Mouse (Mus musculus): ENCODE results near the gene Lsm11. TPM values are rescaled to one million over a fixed set of nuclear protein-coding genes. Genes with fewer than 3 reads are reported as not detected.

The Lsm11 gene
- polyA plus RNA-seq, 1 experiment from 2014 or later: 10.3 TPM

DNA sequence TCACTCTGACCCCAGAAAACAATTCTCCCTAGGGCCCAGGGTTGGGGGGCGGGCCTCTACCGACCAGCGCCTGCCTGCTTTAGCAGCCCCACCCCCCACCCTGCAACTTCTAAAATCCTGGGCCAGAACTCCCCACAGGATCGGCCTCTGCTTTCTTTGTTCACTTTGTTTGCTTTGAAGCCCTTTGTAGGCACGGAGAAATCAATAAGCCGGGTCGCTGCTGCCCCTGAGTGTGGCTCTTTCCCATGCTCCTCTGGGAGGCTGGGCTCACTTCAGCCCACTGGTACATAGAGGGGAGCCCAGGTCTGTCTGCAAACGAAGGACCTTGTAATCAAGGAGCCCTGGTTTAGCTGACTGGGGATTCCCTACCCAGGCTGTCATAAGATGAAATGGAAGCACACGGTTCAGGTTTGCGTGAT lies 23.2 kb downstream of the Lsm11 start:
- 18% methylated on average over 10 of the region's 10 CpGs for WGBS (ENCODE audit: insufficient replicate concordance)
- peak overlapping the region; percentile 46 for H3K4me2 ChIP-seq
- ATAC-seq (replicated peaks; ENCODE audit: insufficient number of reproducible peaks, low FRiP score, low TSS enrichment): no peak

DNA sequence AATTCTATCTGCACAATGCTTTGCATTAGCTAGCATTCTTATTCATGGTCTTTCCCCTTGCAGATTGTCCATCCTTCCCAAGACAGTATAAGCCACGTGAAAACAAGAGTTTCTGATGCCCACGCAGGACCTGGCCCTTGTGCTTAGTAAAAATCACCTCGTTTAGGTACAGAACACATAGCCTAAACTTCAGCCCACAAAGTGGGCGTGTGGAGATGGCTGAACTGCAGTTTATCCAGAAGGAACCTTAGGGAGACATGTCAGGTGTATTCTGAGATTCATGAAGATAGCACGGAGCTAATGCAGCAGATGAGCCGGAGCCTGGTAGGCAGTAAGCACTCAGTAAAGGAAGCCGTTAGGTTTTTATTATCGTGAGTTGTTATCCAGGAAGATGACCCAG lies 23.7 kb downstream of the Lsm11 start:
- H3K4me1 ChIP-seq (ENCODE audit: control insufficient read depth, insufficient read depth, low read length): peaks cover 4% of the 10 kb centered on the region; the same call in 1 of the 2 replicates
- 59% methylated on average over 8 of the region's 8 CpGs for WGBS (ENCODE audit: insufficient replicate concordance)
- no peak for ATAC-seq (replicated peaks; ENCODE audit: insufficient number of reproducible peaks, low FRiP score, low TSS enrichment)
- H3K36me3 ChIP-seq (ENCODE audit: control insufficient read depth, insufficient read depth, low read length): no peaks in the 10 kb centered on the region
- no peaks in the 10 kb centered on the region for H3K27me3 ChIP-seq (ENCODE audit: control insufficient read depth, insufficient read depth, low read length)
- peak overlapping the region; percentile 46 for H3K4me2 ChIP-seq
- no peak overlapping the region for H3K9ac ChIP-seq (ENCODE audit: low read depth, low read length)
- H3K27ac ChIP-seq (ENCODE audit: low read depth, low read length): no peak overlapping the region
- H3K4me3 ChIP-seq (ENCODE audit: low read depth, low read length): no peak overlapping the region
- no peaks in the 10 kb centered on the region for H3K9me3 ChIP-seq (replicated peaks; ENCODE audit: control insufficient read depth, low read length)

More for the DNA sequence above, 23.2 kb downstream of the Lsm11 start:
- no peaks in the 10 kb centered on the region for H3K9me3 ChIP-seq (replicated peaks; ENCODE audit: control insufficient read depth, low read length)
- H3K9ac ChIP-seq (ENCODE audit: low read depth, low read length): 0 out of 2 replicates have a peak overlapping the region, but pooled peaks have one; percentile 47
- H3K36me3 ChIP-seq (ENCODE audit: control insufficient read depth, insufficient read depth, low read length): no peaks in the 10 kb centered on the region
- H3K4me3 ChIP-seq (ENCODE audit: low read depth, low read length): no peak overlapping the region
- H3K27ac ChIP-seq (ENCODE audit: low read depth, low read length): no peak overlapping the region
- H3K27me3 ChIP-seq (ENCODE audit: control insufficient read depth, insufficient read depth, low read length): no peaks in the 10 kb centered on the region
- peaks cover 4% of the 10 kb centered on the region; the same call in 1 of the 2 replicates for H3K4me1 ChIP-seq (ENCODE audit: control insufficient read depth, insufficient read depth, low read length)

DNA sequence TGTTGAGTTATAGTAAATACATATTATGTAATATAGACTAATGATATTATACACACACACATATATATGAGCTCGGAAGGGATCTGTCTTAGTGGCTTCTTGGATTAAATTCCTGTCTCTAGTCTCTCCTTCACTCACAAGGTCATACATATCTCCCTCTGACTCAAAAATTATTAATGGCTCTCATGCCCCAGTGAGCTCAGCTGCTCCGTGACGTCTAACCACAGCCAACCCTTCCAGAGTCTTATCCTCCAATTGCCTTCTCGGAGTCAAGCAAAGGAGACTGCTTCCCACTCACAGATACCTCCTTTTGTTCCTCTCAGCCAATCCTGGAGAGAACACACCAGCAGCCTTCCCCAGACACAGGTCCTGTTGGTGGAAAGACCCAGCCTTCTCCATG lies 25.9 kb downstream of the Lsm11 start:
- no peak overlapping the region for H3K4me2 ChIP-seq
- H3K4me1 ChIP-seq (ENCODE audit: control insufficient read depth, insufficient read depth, low read length): peaks cover 4% of the 10 kb centered on the region; the same call in 1 of the 2 replicates
- no peak overlapping the region for H3K9ac ChIP-seq (ENCODE audit: low read depth, low read length)
- WGBS (ENCODE audit: insufficient replicate concordance): 76% methylated on average over 4 of the region's 4 CpGs
- no peaks in the 10 kb centered on the region for H3K27me3 ChIP-seq (ENCODE audit: control insufficient read depth, insufficient read depth, low read length)
- H3K27ac ChIP-seq (ENCODE audit: low read depth, low read length): no peak overlapping the region
- H3K4me3 ChIP-seq (ENCODE audit: low read depth, low read length): no peak overlapping the region
- ATAC-seq (replicated peaks; ENCODE audit: insufficient number of reproducible peaks, low FRiP score, low TSS enrichment): no peak
- no peaks in the 10 kb centered on the region for H3K9me3 ChIP-seq (replicated peaks; ENCODE audit: control insufficient read depth, low read length)
- no peaks in the 10 kb centered on the region for H3K36me3 ChIP-seq (ENCODE audit: control insufficient read depth, insufficient read depth, low read length)

DNA sequence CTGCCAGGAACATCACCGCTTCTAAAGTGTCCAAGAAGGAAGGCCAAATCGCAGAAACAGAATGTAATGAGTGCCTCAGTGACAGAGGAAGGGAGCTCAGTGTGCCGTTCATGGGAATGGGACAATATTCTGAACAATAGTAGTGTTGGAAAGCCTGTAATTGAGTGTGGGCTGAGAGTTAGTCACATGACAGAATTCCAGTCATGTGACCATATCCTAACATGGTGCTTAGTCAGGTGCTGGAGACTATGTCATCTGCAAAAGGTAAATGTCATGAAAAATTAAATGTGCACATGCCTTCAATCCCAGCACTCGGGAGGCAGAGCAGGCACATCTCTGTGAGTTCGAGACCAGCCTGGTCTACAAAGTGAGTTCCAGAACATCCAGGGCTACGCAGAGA lies 26.7 kb downstream of the Lsm11 start:
- H3K4me2 ChIP-seq: no peak overlapping the region
- 87% methylated on average over 6 of the region's 6 CpGs for WGBS (ENCODE audit: insufficient replicate concordance)
- H3K27me3 ChIP-seq (ENCODE audit: control insufficient read depth, insufficient read depth, low read length): no peaks in the 10 kb centered on the region
- H3K9ac ChIP-seq (ENCODE audit: low read depth, low read length): no peak overlapping the region
- ATAC-seq (replicated peaks; ENCODE audit: insufficient number of reproducible peaks, low FRiP score, low TSS enrichment): no peak
- peaks cover 4% of the 10 kb centered on the region; the same call in 1 of the 2 replicates for H3K4me1 ChIP-seq (ENCODE audit: control insufficient read depth, insufficient read depth, low read length)
- no peaks in the 10 kb centered on the region for H3K36me3 ChIP-seq (ENCODE audit: control insufficient read depth, insufficient read depth, low read length)
- H3K9me3 ChIP-seq (replicated peaks; ENCODE audit: control insufficient read depth, low read length): no peaks in the 10 kb centered on the region
- no peak overlapping the region for H3K4me3 ChIP-seq (ENCODE audit: low read depth, low read length)
- no peak overlapping the region for H3K27ac ChIP-seq (ENCODE audit: low read depth, low read length)

DNA sequence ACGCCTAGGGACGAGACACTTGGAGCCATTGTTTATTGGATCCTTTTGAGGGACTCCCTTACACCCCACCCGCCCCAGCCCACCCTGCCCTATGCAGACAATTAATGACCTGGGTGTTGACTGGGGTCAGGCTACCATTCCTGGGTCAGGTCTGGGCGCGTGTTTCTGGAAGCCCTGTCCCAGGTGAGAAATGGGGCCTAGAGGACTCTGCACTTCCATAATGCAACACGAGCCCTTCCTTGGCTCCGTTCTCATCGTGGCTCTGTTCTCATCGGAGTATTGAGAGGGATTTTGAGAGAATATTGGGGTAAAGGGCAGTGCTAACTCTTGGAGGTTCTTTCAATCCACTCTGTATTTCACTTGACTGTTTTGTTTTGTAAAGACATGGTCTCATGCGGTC lies 28.5 kb downstream of the Lsm11 start:
- H3K9ac ChIP-seq (ENCODE audit: low read depth, low read length): no peak overlapping the region
- H3K4me3 ChIP-seq (ENCODE audit: low read depth, low read length): no peak overlapping the region
- H3K36me3 ChIP-seq (ENCODE audit: control insufficient read depth, insufficient read depth, low read length): peaks cover 6% of the 10 kb centered on the region
- 84% methylated on average over 10 of the region's 10 CpGs for WGBS (ENCODE audit: insufficient replicate concordance)
- peaks cover 1% of the 10 kb centered on the region; the same call in 1 of the 2 replicates for H3K4me1 ChIP-seq (ENCODE audit: control insufficient read depth, insufficient read depth, low read length)
- H3K9me3 ChIP-seq (replicated peaks; ENCODE audit: control insufficient read depth, low read length): no peaks in the 10 kb centered on the region
- H3K4me2 ChIP-seq: no peak overlapping the region
- no peaks in the 10 kb centered on the region for H3K27me3 ChIP-seq (ENCODE audit: control insufficient read depth, insufficient read depth, low read length)
- ATAC-seq (replicated peaks; ENCODE audit: insufficient number of reproducible peaks, low FRiP score, low TSS enrichment): no peak
- H3K27ac ChIP-seq (ENCODE audit: low read depth, low read length): no peak overlapping the region

DNA sequence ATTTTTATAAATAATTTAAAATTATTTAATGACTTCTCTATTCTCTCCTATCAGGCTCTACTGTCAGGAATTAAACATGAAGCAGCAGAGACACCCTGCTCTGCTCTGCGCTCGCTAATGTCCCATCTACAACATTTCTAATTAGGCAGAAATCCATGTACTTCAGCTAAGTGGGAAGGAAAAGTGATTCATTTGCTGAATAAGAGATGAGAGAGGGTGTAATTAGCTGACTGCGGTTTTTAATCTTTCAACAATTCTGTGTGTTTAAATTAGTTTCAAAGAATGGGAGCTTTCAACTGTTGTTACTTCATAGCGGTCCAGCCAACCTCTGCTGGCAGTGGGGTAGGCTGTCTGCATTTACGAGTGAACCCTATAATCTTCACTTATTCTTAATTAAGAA lies 34.0 kb downstream of the Lsm11 start:
- Histone ChIP-seq H3K36me3 (ENCODE audit: control insufficient read depth, insufficient read depth, low read length) (peaks cover 26% of the 10 kb centered on the region), H3K9me3 (replicated peaks; ENCODE audit: control insufficient read depth, low read length) (no peaks in the 10 kb centered on the region), H3K27me3 (ENCODE audit: control insufficient read depth, insufficient read depth, low read length) (no peaks in the 10 kb centered on the region), H3K4me3 (ENCODE audit: low read depth, low read length) (no peak overlapping the region), H3K4me2 (no peak overlapping the region), H3K4me1 (ENCODE audit: control insufficient read depth, insufficient read depth, low read length) (no peaks in the 10 kb centered on the region), H3K27ac (ENCODE audit: low read depth, low read length) (no peak overlapping the region), H3K9ac (ENCODE audit: low read depth, low read length) (no peak overlapping the region)
- 96% methylated on average over 5 of the region's 5 CpGs for WGBS (ENCODE audit: insufficient replicate concordance)
- ATAC-seq (replicated peaks; ENCODE audit: insufficient number of reproducible peaks, low FRiP score, low TSS enrichment): no peak

DNA sequence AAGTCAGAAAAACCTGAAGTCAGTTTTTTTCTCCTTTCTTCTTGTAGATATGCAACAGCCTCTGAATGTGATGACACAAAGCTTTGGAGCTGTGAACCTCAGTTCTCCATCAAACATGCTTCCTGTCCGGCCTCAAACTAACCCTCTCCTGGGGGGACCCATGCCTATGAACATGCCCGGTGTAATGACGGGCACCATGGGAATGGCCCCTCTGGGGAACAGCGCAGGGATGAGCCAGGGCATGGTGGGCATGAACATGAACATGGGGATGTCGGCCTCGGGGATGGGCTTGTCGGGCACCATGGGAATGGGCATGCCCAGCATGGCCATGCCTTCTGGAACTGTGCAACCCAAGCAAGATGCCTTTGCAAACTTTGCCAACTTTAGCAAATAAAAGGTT lies 35.8 kb downstream of the Lsm11 start:
- H3K36me3 ChIP-seq (ENCODE audit: control insufficient read depth, insufficient read depth, low read length): peaks cover 26% of the 10 kb centered on the region
- WGBS (ENCODE audit: insufficient replicate concordance): 91% methylated on average over 7 of the region's 7 CpGs

DNA sequence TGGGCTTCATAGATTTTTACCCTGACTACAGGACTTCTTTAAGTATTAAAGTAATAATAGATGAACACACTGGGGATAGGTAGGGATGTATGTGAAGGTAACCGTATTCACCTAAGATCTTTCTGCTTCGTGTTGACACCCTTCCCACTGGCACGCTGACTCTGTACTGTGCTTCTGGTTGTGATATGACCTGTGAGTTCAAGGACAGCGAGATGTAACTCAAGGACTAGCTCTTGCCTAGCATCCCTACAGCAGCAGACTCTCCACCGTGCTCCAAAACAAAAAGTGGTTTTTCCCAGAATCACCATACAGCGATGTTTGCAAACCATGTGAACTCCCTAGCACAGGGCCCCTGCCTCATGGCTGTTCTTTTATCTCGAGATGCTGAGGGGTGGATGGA lies 36.7 kb downstream of the Lsm11 start:
- Histone ChIP-seq H3K9ac (ENCODE audit: low read depth, low read length) (no peak overlapping the region), H3K27me3 (ENCODE audit: control insufficient read depth, insufficient read depth, low read length) (no peaks in the 10 kb centered on the region), H3K4me3 (ENCODE audit: low read depth, low read length) (no peak overlapping the region), H3K36me3 (ENCODE audit: control insufficient read depth, insufficient read depth, low read length) (peaks cover 33% of the 10 kb centered on the region), H3K27ac (ENCODE audit: low read depth, low read length) (no peak overlapping the region), H3K4me2 (no peak overlapping the region), H3K9me3 (replicated peaks; ENCODE audit: control insufficient read depth, low read length) (no peaks in the 10 kb centered on the region), H3K4me1 (ENCODE audit: control insufficient read depth, insufficient read depth, low read length) (no peaks in the 10 kb centered on the region)
- WGBS (ENCODE audit: insufficient replicate concordance): 94% methylated on average over 7 of the region's 7 CpGs
- ATAC-seq (replicated peaks; ENCODE audit: insufficient number of reproducible peaks, low FRiP score, low TSS enrichment): no peak

More for the DNA sequence above, 35.8 kb downstream of the Lsm11 start:
- H3K27me3 ChIP-seq (ENCODE audit: control insufficient read depth, insufficient read depth, low read length): no peaks in the 10 kb centered on the region
- H3K4me1 ChIP-seq (ENCODE audit: control insufficient read depth, insufficient read depth, low read length): no peaks in the 10 kb centered on the region
- H3K9ac ChIP-seq (ENCODE audit: low read depth, low read length): no peak overlapping the region
- H3K27ac ChIP-seq (ENCODE audit: low read depth, low read length): no peak overlapping the region
- H3K4me2 ChIP-seq: no peak overlapping the region
- H3K9me3 ChIP-seq (replicated peaks; ENCODE audit: control insufficient read depth, low read length): no peaks in the 10 kb centered on the region
- H3K4me3 ChIP-seq (ENCODE audit: low read depth, low read length): no peak overlapping the region
- no peak for ATAC-seq (replicated peaks; ENCODE audit: insufficient number of reproducible peaks, low FRiP score, low TSS enrichment)

DNA sequence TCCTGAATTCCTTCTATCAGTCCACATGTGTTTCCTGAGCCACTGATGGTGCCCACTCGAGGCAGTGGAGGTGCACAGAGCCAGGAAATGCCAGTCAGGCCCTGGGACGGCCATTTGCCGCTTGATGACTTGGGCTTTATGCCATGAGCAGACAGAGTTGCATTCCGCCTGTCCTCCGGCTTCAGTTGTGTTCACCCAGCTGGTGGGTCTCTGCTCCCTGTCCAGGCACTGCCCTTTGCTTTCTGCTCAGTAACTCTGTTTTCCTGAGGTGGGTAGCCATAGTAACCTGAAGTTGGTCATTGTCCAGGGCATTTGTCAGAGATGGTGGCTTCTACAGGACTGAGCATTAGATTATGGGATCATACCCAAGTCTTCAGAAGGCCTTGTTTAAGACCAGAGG lies 37.4 kb downstream of the Lsm11 start:
- Histone ChIP-seq H3K27me3 (ENCODE audit: control insufficient read depth, insufficient read depth, low read length) (no peaks in the 10 kb centered on the region), H3K27ac (ENCODE audit: low read depth, low read length) (no peak overlapping the region), H3K4me3 (ENCODE audit: low read depth, low read length) (no peak overlapping the region), H3K36me3 (ENCODE audit: control insufficient read depth, insufficient read depth, low read length) (peaks cover 34% of the 10 kb centered on the region), H3K9me3 (replicated peaks; ENCODE audit: control insufficient read depth, low read length) (no peaks in the 10 kb centered on the region), H3K9ac (ENCODE audit: low read depth, low read length) (no peak overlapping the region), H3K4me1 (ENCODE audit: control insufficient read depth, insufficient read depth, low read length) (no peaks in the 10 kb centered on the region), H3K4me2 (no peak overlapping the region)
- ATAC-seq (replicated peaks; ENCODE audit: insufficient number of reproducible peaks, low FRiP score, low TSS enrichment): no peak
- WGBS (ENCODE audit: insufficient replicate concordance): 81% methylated on average over 5 of the region's 5 CpGs
